Mouse (Mus musculus): ENCODE data around the gene Plk3.

DNA sequence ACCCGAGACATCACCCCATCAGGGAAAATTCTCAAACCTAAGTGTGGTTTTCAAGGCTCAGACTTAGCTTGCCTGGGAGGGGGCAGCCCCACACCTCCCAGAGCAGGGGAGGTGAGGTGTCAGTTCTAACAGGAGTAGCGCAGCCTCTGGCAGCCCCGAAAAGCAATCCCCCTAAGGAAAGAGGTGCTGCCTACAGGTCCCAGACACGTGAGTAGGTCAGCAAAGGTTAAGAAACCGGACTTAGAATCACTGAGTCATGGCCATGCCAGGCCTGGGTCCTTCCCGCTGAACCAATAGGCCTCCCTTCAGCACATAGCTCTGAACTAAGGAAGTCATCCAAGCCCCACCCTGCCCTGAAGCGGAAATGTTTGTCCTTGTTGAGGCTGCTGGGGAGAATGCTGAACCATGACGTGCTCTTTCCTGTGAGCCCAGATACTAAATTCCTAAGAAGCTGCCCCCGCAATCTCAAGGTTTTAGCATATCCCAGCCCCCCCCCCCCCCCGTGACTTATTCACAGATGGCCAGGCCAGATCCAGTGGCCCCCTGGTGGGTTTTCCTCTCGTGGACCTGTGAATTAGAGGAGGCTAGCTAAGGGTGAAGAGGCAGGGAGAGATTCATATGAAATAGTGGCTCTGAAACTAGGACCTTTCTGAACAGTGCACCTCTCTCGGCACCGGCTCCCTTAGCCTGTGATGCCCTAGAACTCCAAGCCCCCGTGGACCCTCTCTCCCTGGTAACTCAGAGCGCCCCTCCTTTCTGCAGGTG is 7.7 kb downstream of the Plk3 start:
- TF ChIP-seq CTCF (IDR thresholded peaks at IDR 0.05) (no peak), EP300 (IDR thresholded peaks at IDR 0.05) (peak; percentile 80)

All from lung, postnatal 0 days (tissue).